Mouse (Mus musculus): Measurements from ENCODE around the gene Chit1. TPM values are rescaled to one million over a fixed set of nuclear protein-coding genes. Genes with fewer than 3 reads are reported as not detected.

Gene Chit1
- polyA plus RNA-seq, 1 experiment from 2014 or later: 0.42 TPM

GRCm38 (mm10) chr1:134071411-134072018 is 39.5 kb upstream of the Chit1 start:
- 56% methylated on average over 10 of the region's 10 CpGs for WGBS
- H3K9me3 ChIP-seq (replicated peaks): no peaks in the 10 kb centered on the region
- no peak for ATAC-seq (replicated peaks; ENCODE audit: insufficient number of reproducible peaks, insufficient read depth, low FRiP score, low read depth)
- peak overlapping the region; percentile 9; the same call in 1 of the 2 replicates for H3K27ac ChIP-seq
- no peak overlapping the region for H3K4me3 ChIP-seq
- H3K9ac ChIP-seq: no peak overlapping the region
- H3K4me1 ChIP-seq (replicated peaks): peaks cover 60% of the 10 kb centered on the region
- no peak overlapping the region for H3K4me2 ChIP-seq
- no peaks in the 10 kb centered on the region for H3K27me3 ChIP-seq
- peaks cover 10% of the 10 kb centered on the region; the same call in 1 of the 2 replicates for H3K36me3 ChIP-seq

- ATAC-seq (replicated peaks; ENCODE audit: insufficient number of reproducible peaks, insufficient read depth, low FRiP score, low read depth): no peak
- H3K4me2 ChIP-seq: no peak overlapping the region
- WGBS: 45% methylated on average over 6 of the region's 6 CpGs
- H3K9me3 ChIP-seq (replicated peaks): no peaks in the 10 kb centered on the region
- H3K4me1 ChIP-seq (replicated peaks): peaks cover 64% of the 10 kb centered on the region
- no peak overlapping the region for H3K4me3 ChIP-seq
- no peak overlapping the region for H3K9ac ChIP-seq
- H3K27me3 ChIP-seq: no peaks in the 10 kb centered on the region
- peaks cover 10% of the 10 kb centered on the region; the same call in 1 of the 2 replicates for H3K36me3 ChIP-seq
- peak overlapping the region; percentile 69 for H3K27ac ChIP-seq
Observed at GRCm38 (mm10) chr1:134073061-134073564, 37.9 kb upstream of the Chit1 start.

DNA sequence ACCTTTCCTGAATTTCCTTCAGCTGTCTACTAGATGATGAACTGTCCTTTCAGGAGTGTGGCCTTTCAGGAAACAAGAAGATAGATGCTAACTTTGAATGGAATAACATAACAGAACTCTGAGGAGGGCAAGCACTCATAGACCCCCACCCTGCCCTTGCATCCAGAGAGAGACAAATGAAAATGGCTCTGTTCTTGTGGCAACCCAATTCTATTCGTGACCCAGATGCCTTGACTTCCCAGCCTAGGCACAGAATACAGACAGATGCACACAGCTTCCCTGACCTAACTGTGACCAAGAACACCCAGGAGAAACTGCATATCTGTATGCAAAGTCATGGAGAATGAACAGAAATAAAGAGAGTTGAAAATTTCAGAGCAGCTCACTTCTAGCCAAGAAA is 37.4 kb upstream of the Chit1 start:
- no peak for ATAC-seq (replicated peaks; ENCODE audit: insufficient number of reproducible peaks, insufficient read depth, low FRiP score, low read depth)
- peaks cover 65% of the 10 kb centered on the region for H3K4me1 ChIP-seq (replicated peaks)

DNA sequence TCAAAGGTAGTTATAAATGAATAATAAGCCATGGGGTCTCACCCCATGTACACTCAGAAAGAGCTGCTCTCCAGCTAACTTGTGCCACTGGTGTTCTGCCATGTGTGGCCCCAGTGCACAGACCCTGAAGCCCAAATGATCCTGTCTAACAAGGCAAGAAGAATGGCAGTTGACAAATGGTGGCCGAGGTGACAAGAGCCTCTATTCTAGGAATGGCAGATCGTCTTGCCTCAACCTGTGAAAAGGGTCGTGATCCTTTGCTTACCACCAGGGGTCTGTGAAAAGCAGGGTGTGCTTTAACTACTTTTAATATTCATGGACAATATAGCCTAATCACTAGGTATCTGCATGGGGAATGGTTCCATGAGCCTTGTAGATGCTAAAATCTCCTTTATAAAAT is 36.9 kb upstream of the Chit1 start:
- Histone ChIP-seq H3K4me1 (replicated peaks) (peaks cover 65% of the 10 kb centered on the region), H3K9ac (no peak overlapping the region), H3K9me3 (replicated peaks) (no peaks in the 10 kb centered on the region), H3K4me2 (no peak overlapping the region), H3K27ac (0 out of 2 replicates have a peak overlapping the region, but pooled peaks have one; percentile 5), H3K27me3 (no peaks in the 10 kb centered on the region), H3K36me3 (peaks cover 10% of the 10 kb centered on the region; the same call in 1 of the 2 replicates), H3K4me3 (no peak overlapping the region)
- 59% methylated on average over 3 of the region's 3 CpGs for WGBS
- no peak for ATAC-seq (replicated peaks; ENCODE audit: insufficient number of reproducible peaks, insufficient read depth, low FRiP score, low read depth)

More for the DNA sequence above, 37.4 kb upstream of the Chit1 start:
- Histone ChIP-seq H3K9ac (no peak overlapping the region), H3K36me3 (peaks cover 10% of the 10 kb centered on the region; the same call in 1 of the 2 replicates), H3K4me2 (no peak overlapping the region), H3K27ac (peak overlapping the region; percentile 69), H3K27me3 (no peaks in the 10 kb centered on the region), H3K4me3 (no peak overlapping the region), H3K9me3 (replicated peaks) (no peaks in the 10 kb centered on the region)
- 78% methylated on average over 1 of the region's 1 CpGs for WGBS

- Histone ChIP-seq H3K4me2 (no peak overlapping the region), H3K27ac (no peak overlapping the region), H3K9ac (no peak overlapping the region), H3K4me1 (replicated peaks) (peaks cover 68% of the 10 kb centered on the region), H3K27me3 (no peaks in the 10 kb centered on the region), H3K9me3 (replicated peaks) (no peaks in the 10 kb centered on the region), H3K36me3 (peaks cover 10% of the 10 kb centered on the region; the same call in 1 of the 2 replicates), H3K4me3 (no peak overlapping the region)
- WGBS: 85% methylated on average over 10 of the region's 10 CpGs
- ATAC-seq (replicated peaks; ENCODE audit: insufficient number of reproducible peaks, insufficient read depth, low FRiP score, low read depth): no peak
Observed at GRCm38 (mm10) chr1:134074606-134075005, 36.4 kb upstream of the Chit1 start.

DNA sequence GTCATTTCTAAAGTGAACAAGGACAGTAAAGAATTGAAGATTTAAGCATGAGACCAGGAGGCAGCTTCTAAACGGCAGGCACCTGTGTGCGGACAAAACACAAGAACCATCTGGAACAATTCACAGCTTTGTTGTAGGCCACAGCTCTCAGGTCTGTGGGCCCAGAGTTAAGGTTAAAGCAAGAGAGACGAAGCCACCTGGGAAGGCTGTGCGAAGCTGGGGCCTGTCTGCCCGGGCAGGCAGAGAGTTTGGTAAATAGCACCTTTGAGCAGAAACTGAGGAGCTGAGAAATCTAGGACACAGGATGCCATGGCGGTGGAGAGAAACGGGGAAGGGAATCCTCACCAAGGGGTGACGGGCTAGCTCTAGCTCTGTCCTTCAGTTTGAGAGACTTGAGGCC is 35.5 kb upstream of the Chit1 start:
- Histone ChIP-seq H3K9me3 (replicated peaks) (no peaks in the 10 kb centered on the region), H3K27me3 (no peaks in the 10 kb centered on the region), H3K36me3 (peaks cover 10% of the 10 kb centered on the region; the same call in 1 of the 2 replicates), H3K4me3 (peak overlapping the region; percentile 83; the same call in 1 of the 2 replicates), H3K27ac (no peak overlapping the region; the same call in 1 of the 2 replicates), H3K4me2 (peak overlapping the region; percentile 81), H3K9ac (0 out of 2 replicates have a peak overlapping the region, but pooled peaks have one; percentile 19), H3K4me1 (replicated peaks) (peaks cover 76% of the 10 kb centered on the region)
- 87% methylated on average over 8 of the region's 8 CpGs for WGBS
- no peak for ATAC-seq (replicated peaks; ENCODE audit: insufficient number of reproducible peaks, insufficient read depth, low FRiP score, low read depth)

DNA sequence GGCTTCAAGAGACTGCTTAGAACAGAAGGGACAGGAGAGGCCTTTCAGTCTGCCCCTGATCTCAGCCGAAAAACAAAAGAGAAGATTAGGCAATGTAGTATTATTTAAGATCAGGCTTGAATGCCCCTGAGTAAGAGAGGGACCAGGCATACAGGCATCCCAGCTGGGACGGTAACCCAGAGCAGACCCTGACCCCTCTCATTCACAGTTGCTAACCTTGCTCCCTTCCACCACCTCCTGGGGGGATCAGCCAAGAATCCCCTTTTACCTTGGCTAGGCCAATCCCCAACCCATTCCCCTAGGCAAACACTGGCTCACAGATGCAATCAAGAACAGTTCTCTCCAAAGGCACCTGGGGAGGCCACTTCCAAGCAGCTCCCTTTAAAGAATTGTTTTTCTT is 34.3 kb upstream of the Chit1 start:
- no peaks in the 10 kb centered on the region for H3K27me3 ChIP-seq
- no peak for ATAC-seq (replicated peaks; ENCODE audit: insufficient number of reproducible peaks, insufficient read depth, low FRiP score, low read depth)
- no peak overlapping the region for H3K27ac ChIP-seq
- H3K4me3 ChIP-seq: peak overlapping the region; percentile 83
- peaks cover 10% of the 10 kb centered on the region; the same call in 1 of the 2 replicates for H3K36me3 ChIP-seq
- peaks cover 69% of the 10 kb centered on the region for H3K4me1 ChIP-seq (replicated peaks)
- H3K9ac ChIP-seq: peak overlapping the region; percentile 94; the same call in 1 of the 2 replicates
- WGBS: 73% methylated on average over 2 of the region's 2 CpGs
- no peaks in the 10 kb centered on the region for H3K9me3 ChIP-seq (replicated peaks)
- peak overlapping the region; percentile 81 for H3K4me2 ChIP-seq

DNA sequence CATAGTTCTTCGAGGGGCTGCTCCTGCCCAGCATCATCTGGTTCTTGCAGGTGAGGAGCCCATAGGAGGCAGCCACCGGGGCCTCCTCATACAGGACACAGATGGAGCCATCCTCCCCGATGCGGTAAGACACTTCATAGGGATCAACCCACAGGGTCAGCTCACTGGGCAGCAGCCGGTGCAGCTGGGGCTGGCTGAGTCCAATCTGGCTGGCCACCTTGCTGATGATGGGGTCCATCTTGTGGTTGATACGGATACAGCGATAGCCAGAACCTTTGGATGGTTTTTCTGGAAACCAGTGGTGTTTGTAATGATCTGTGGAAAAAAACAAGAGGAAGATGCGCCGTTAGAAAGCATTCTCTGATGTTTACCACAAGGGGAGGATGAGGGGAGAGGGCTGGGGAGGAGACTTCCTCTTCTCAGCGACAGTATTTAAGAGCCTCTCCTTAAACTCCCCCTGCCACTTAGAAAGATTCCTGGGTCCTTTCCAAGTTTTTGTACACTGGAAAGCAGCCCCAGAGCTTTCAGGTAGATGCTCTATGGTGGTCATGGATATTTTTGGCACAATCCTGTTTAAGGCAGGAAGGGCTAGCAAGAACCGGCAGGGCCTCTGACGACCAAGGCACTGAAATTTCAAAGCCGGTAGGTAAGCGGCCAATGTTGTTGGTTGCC is 33.5 kb upstream of the Chit1 start:
- peak overlapping the region; percentile 94 for H3K9ac ChIP-seq
- H3K4me3 ChIP-seq: peak overlapping the region; percentile 83
- no peak for ATAC-seq (replicated peaks; ENCODE audit: insufficient number of reproducible peaks, insufficient read depth, low FRiP score, low read depth)
- 27% methylated on average over 14 of the region's 14 CpGs for WGBS
- H3K27ac ChIP-seq: peak overlapping the region; percentile 82
- H3K4me2 ChIP-seq: peak overlapping the region; percentile 81
- peaks cover 10% of the 10 kb centered on the region; the same call in 1 of the 2 replicates for H3K36me3 ChIP-seq
- no peaks in the 10 kb centered on the region for H3K9me3 ChIP-seq (replicated peaks)
- no peaks in the 10 kb centered on the region for H3K27me3 ChIP-seq
- peaks cover 69% of the 10 kb centered on the region for H3K4me1 ChIP-seq (replicated peaks)

DNA sequence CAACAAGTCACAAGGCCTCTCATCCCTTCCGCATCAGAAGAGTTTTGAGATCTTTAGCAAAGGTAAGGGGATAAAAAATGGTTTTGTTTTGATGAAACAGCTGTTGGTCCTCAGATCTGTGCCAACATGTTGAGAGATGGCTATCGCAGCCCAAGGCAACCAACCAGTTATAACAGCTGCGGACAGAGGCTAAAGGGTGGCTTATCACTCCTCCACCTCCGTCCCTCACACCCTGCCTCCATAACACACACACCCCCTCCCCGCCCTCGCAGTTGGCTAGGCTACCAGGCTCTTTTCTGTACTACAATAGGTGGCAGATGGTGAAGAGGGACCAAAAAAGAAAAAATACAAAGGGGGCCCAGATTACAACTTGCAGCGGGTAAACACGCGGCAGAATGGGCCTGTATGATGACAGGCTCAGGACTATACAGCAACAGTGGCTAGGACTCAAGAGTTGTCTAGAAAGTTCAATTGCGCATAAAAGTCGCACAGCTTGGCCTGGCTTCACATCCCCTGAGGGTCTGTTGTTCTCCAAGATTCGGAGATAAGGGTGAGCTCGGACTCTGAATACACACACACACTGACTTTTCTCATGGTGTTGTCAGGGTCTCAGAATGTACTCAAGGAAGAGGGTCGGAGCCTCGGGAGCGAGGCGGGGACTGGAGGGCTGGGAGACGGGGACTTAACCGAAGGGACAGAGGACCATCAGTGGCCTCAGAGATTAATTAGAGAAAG is 32.8 kb upstream of the Chit1 start:
- ATAC-seq (replicated peaks; ENCODE audit: insufficient number of reproducible peaks, insufficient read depth, low FRiP score, low read depth): no peak
- no peaks in the 10 kb centered on the region for H3K9me3 ChIP-seq (replicated peaks)
- H3K4me3 ChIP-seq: peak overlapping the region; percentile 83
- H3K36me3 ChIP-seq: peaks cover 10% of the 10 kb centered on the region; the same call in 1 of the 2 replicates
- H3K4me1 ChIP-seq (replicated peaks): peaks cover 68% of the 10 kb centered on the region
- H3K27me3 ChIP-seq: no peaks in the 10 kb centered on the region
- peak overlapping the region; percentile 81 for H3K4me2 ChIP-seq
- peak overlapping the region; percentile 82 for H3K27ac ChIP-seq
- 4% methylated on average over 19 of the region's 19 CpGs for WGBS
- peak overlapping the region; percentile 94 for H3K9ac ChIP-seq

- peaks cover 68% of the 10 kb centered on the region for H3K4me1 ChIP-seq (replicated peaks)
- peaks cover 10% of the 10 kb centered on the region; the same call in 1 of the 2 replicates for H3K36me3 ChIP-seq
- H3K4me2 ChIP-seq: peak within 1 kb of the TSS; percentile 81
- no peaks in the 10 kb centered on the region for H3K27me3 ChIP-seq
- under 1% methylated on average over 59 of the region's 62 CpGs for WGBS
- H3K9ac ChIP-seq: peak within 1 kb of the TSS; percentile 94
- peak within 1 kb of the TSS; percentile 86 for H3K27ac ChIP-seq
- ATAC-seq (replicated peaks; ENCODE audit: insufficient number of reproducible peaks, insufficient read depth, low FRiP score, low read depth): peak; percentile 90
- H3K4me3 ChIP-seq: peak within 1 kb of the TSS; percentile 83
- H3K9me3 ChIP-seq (replicated peaks): no peaks in the 10 kb centered on the region
Observed at GRCm38 (mm10) chr1:134078802-134079476, 32.1 kb upstream of the Chit1 start, which contains the start of gene Btg2. Gene Btg2 (minus strand): TSS chr1:134079120.
